Mouse (Mus musculus) adrenal gland (tissue): ENCODE measurements around the gene Ctcfl.
"Not testable (repeated sequence)": the region's sequence is repeated elsewhere in the genome, so short reads cannot be mapped to it uniquely, and the experiment has no call there.

Experiments
- intact Hi-C: fragments of 180-260 bp; cut with DNase I; formaldehyde crosslinking; loops from one replicate; pipeline ENCODE4 v1.15.1; 2025

Gene Ctcfl

DNA sequence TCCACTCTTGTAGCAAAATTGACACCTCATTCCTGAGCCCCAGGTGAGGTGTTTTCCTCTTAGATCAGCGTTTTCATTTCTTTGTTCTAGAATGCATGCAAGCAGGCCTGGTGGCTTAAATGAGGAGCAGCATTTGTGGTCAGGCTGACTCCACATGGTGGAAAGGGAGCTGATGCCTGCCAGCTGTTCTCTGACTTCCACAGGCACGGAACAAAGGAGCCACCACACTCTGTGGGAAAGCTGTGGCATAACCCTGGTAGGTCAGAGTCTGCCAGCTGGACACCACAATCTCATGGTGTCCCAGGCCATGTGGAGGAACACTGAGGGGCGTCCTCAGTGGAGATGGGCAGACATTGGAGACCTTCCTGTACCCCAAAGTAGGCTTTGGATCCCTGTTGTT lies 26.5 kb upstream of the Ctcfl start:
- intact Hi-C loops, result no loop called here

DNA sequence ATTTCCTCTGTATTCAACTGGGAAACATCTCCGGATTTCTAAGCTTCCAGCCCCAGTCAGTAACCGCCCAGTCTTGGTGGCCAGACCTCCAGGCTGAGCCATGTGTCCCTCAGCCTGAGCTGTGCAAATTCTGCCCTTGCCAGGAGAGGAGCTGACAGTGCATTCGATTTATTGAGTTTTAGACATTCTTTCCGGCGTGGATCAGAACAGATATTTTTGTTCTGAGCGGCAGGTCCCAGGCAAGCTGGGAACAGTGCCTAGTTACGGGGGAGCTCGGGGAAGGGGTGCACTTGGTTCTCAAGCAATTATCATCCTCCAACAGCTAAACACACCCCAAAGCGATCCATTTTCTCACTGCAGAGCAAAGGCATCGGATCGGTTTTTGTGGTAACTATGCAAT lies 24.3 kb upstream of the Ctcfl start:
- intact Hi-C loops, result no loop called here

DNA sequence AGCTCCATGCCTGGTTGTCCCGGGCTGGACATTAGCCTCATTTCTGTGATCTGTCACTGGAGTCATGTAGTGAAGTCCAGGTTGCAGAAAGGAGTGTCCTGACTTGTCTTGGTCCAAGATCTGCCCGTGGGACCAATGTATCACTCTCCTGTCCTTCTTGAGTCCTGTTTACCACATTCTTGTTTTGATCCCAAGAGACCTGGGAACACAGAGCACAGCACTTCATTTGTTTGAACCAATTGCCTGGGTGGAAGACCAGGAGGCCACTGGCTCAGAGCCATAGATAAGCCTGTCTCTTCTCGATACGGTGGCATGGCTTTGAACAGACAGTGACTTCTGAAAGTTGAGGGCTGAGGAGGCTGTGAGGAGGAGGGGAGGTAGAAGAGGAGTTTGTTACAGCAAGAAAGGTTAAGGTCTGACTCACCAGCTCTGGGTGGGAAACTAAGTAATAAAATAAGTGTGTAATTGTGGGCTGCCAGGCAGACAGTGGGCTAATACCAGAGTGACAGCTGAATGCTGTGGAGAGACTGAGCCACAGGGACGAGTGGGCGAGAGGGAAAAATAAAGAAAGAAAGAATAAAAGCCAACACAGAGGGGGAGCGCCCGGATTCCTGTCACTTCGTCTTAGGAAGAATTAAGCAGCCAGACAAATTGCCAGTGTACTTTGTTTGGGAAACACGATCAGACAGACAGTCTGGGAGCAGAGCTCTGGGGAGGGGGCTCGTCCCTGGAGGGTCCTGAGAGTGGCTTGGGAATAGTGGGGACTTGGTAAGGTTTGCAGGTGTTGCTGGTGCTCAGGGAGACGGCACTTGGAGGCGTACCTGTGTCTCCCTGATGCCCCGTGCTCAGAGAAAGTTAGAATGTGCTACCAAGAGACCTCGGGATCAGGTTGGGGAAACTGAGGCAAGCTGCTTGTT lies 19.3 kb upstream of the Ctcfl start:
- intact Hi-C loops, result no loop called here

DNA sequence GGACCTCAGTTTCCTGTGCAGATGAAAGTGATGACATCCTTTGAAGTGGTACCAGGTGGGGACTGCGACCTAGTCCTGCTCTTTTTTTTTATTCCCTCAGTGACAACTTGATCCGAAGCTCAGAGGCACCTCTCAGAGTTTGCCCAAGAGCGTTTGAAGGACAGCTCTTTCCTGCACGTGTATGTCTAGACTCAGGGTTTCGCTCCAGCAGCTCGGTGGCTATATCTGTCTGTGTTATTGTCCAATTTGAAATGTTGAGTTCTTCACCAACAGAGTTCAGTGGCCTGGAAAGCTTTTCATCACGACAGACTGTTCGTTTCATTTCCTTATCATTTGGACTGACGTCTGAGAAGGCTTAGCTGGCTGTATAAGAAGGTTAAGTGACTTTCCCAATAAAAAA lies 15.4 kb upstream of the Ctcfl start:
- intact Hi-C loops, result no loop called here

DNA sequence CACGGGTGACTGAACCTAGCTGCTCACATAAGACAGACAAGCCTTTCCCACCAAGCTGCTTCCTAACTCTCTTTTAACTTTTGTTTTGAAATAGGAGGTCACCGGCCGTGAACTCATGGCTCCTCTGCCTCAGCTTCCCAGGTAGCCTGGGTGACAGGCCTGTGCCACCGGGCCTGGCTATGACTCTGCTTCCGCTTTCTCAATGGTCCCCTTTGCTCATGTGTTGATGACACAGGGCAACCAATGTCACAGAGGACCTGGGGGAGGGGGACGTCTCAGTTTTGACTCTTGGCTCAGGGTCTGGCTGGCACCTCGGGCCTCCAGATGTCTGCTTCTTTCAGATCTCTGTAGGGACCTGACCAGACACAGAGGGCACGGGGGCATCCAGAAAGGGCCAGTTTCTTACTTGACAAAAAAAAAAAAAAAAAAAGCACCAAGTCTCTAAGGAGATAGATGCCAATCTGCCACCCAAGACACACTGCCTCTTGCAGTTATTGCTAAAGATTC lies 13.5 kb upstream of the Ctcfl start:
- intact Hi-C loops, result no loop called here

DNA sequence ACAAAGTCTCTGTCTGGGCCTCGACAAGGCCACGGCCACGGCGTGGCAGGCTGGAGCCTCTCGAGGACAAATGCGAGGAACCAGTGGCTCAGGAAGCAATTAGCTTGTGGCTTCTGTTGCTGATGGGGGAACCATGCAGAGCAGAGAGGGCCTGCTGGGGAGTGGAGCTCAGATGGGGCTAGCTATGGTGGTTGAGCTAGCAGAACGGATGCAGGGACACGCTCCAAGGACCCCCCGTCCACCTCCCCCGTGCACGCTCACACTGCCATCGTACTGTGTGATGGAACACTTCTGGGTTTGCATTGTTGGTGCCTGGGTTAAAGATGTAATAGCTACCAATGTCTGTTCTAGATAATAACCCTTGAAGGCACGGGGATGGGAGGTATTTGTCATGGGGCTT lies 12.9 kb upstream of the Ctcfl start:
- intact Hi-C loops, result no loop called here

DNA sequence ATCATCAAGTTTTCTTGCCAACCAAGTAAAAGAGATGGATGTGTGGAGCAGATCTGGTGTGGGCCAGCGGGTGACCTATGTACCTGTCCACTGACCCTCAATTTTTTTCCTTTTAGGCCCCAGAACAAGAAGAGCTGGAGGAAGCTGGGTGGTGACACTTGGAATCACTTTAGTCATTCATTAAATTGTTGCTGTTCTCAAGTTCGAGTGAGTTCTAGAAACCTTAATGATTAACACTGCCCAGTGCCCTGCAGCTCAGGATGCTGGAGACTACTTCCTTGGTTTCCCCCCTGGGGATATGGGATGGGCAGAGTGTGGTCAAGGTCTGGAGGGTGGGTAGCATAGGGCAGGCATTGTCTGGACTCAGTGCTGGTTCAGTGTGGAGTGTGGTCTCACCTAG lies 9.8 kb upstream of the Ctcfl start:
- intact Hi-C loops, result no loop called here

DNA sequence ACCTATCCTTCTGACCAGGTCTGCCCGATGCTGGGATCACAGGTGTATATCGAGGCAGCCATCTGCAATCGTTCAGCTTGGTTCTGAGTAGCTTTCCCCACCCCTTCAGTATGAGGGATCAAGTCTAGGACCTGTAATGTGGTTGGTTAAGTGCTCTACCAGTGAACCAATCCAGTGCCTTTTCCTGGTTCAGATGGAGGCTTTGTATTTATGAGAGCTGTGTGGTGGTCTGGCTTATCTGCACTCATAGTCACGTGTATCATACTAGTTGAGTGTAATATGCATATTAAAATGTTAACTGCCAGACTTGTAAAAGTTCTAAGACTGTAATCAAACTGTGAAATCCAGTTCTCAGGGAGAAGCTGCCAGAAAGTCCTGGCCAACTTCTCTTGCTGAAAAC lies 7.1 kb upstream of the Ctcfl start:
- intact Hi-C loops, result no loop called here

DNA sequence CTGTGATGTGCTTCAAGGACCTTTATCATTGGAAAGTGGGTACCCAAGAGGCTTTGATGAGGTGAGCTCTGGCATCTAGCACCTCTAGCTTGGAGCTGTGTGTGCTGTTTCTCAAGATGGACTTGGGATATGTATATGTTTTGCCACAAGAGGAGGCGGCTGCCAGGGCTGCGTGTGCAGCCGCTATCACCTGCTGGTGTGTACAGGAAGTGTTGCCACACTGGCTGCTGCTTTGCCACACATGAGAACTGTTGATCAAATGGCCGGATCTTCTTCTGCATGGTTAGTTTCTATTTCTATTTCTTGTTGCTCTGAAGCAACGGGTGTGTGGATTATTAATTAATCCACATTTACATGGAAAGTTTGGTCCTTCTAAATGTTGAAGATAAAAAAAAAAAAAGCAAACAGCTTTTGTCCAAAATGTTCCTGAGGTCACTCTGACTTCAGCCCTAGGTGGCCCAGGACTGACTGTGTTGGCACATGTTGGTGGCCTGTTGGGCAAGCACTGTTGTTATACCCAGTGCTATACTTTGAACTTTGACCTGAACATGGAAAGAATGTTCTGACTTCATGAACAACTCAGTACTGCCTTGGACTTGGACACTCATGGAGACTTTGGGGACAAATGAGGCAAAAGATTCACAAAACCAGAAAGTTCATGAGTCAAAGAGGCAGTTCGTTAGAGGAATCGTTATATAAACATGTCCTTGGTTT lies 4.9 kb upstream of the Ctcfl start:
- intact Hi-C loops, result no loop called here

DNA sequence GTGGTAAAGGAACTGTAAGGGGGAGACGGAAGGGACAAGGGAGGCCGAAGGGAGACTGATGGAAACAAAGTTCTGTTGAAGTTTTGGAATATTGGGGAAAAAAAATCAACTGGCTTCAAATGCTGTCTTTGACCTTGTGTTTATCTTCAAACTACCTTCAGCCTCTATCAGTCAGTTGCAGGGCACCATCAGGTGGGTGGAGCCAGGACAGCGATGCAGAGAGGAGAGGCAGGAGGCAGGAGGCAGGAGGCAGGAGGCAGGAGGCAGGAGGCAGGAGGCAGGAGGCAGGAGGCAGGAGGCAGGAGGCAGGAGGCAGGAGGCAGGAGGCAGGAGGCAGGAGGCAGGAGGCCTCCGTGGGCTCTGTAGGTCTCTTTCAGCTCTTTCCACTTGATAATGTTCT lies 792 bp upstream of the Ctcfl start:
- intact Hi-C loops, result not testable (repeated sequence)

DNA sequence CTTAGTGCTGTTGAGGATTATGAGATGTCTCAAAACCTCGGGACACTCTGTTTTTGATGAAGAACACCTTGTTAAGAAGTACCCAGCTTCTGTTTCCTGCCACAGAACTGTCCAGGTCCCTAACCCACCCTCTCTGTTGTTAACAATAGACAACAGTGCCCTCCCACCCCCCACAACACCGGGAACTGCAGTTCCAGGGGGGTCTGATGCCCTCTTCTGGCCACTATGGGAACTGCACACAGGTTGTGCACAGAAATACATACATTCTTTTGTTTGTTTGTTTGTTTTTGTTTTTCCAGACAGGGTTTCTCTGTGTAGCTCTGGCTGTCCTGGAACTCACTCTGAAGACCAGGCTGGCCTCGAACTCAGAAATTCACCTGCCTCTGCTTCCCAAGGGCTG lies 5.5 kb downstream of the Ctcfl start:
- intact Hi-C loops, result not testable (repeated sequence)

DNA sequence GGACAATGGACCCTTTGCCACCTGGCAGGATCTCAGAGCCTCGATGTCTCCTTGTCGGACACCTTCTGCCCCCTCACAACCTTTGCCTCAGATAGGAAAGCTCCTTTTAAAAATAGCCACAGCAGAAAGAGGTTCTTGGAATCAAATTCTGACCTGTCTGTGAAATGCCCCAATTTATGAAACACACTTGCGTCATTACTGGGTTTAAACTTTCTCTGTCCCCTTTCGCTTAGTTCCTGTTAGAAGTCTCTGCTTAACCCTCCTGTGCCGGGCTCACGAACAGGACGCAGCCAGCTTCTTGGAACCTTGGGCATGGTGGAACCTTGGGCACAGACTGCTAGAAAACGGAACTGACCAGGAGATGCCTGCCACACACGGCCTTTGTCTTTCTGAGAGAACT lies 8.8 kb downstream of the Ctcfl start:
- intact Hi-C loops, result no loop called here

DNA sequence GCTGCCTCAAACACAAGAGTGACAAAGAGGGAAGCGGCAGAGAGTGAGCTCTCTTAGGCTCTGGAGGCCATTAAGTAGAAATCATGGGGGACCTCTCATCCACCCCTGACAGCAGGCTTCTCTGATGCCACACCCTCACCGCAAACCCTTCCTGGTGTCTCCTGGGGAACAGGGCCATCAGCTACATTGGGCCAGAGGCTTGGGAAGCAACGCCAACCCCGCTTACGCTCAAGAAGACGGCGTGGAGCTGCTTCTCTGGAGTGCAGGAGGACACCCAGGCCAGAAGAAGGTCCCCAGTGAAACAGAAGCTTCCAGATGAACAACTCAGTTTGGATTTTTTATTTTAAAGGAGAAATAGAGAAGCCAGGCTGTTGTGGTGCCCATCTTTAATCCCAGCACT lies 9.8 kb downstream of the Ctcfl start:
- intact Hi-C loops, result loop anchor here (5.0 to 10.0 kb wide), 2 partner anchors 53 to 345 kb away; no protein-coding TSS in a partner anchor

DNA sequence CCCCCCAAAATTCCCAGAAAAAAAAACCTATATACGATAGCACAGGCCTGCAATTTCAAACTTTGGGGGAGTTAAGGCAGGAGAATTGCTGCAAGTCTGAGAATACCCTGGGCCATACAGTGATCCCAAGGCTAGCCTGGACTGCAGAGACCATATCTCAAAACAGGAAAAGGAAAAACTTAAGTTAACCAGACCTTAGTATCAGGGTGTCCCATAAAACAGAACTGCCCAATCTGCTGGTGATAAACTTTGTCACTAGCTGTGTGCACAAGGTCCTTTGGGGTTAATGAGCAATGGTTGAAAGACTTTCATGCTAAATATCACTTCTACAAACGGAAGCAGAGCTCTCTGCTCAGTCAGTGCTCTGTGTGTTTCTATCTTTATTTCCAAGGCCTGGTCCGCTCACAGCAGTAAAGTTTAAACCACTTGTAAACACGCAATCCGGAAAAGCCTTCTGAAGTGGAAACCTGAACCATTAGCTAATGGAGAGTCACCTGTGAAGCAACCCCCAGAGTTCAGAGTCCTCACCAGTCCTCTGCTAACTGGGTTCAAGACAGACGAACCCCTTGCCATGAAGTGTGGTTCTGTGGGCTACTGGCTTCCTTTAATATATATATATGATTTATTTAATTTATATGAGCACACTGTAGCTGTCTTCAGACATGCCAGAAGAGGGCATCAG lies 10.7 kb downstream of the Ctcfl start:
- intact Hi-C loops, result loop anchor here (1.0 to 10.0 kb wide), 3 partner anchors 54 to 346 kb away; no protein-coding TSS in a partner anchor

DNA sequence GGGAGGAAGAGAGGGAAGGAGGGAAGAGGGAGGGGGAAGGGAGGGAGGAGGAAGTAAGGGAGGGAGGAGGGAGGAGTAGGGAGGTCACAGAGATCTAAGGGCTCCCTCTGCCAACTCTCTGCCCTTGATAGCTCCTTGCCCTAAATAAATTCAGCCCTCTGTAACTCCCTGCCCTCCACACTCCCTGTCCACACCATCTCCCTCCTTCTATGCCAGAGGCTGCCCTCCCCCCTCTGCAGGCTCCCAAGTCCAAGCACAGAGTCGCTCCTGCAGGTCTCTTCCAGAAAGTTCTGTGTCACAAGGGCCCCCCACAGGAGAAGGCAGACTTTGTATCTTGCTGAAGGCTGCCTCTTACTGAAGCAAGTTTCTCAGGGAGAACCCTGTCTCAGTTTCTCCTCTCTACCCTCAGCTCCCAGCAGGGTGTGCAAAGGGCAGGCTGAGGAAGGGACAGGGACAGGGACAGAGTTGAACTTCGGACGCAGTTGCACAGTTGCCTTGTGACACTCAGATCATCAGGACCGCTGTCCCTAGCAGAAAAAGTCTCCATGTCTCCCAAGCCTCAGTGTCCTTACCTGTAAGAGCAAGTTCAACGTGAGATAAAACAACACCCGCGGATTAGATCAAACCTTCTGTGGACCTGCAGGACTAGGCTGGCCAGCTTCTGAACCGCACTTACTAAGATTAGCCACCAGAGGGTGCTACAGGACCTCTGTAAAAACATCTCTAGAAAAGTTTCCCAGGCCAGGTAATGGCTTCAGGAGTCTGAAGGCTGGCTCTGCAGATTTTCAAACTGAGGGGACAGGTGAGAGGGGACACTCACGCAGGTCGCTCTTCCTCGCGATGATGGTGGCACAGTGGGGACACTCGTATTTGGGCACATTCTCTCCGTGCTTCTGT lies 12.2 kb downstream of the Ctcfl start:
- intact Hi-C loops, result loop anchor here (2.0 to 10.0 kb wide), 3 partner anchors 55 to 456 kb away; no protein-coding TSS in a partner anchor

DNA sequence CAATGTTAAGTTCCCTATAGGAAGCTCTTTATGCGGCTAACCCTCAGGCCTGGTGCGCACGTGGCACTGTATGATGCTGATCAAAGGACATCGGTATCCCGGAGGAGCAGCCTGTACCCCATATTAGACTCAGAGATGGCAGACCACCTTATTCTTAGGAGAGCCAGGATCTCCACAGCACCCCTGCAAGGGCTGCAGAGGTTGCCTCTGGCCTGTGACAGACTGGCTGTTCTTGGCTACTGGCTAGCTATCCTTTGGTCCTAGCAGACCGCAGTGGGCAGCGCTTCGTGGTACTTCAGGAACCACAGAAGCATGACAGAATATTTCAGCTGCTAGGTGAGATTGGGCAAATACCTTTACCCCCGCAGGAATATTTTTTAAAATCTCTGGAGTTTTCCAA lies 12.9 kb downstream of the Ctcfl start:
- intact Hi-C loops, result loop anchor here (2.0 to 10.0 kb wide), 3 partner anchors 56 to 456 kb away; no protein-coding TSS in a partner anchor

DNA sequence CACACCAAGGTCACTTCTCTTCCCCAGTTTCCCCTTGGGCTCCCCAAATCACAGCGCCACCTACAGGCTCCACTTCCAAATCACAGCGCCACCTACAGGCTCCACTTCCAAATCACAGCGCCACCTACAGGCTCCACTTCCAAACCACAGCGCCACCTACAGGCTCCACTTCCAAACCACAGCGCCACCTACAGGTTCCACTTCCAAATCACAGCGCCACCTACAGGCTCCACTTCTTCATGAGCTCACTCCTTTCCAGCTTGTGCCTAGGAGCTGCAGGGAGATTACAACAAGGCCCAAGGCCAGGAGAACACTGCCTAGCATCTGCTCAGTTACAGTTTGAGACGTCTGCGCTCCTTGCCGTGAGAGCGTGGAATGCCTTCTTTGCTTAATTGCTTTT lies 22.0 kb downstream of the Ctcfl start:
- intact Hi-C loops, result not testable (repeated sequence)

DNA sequence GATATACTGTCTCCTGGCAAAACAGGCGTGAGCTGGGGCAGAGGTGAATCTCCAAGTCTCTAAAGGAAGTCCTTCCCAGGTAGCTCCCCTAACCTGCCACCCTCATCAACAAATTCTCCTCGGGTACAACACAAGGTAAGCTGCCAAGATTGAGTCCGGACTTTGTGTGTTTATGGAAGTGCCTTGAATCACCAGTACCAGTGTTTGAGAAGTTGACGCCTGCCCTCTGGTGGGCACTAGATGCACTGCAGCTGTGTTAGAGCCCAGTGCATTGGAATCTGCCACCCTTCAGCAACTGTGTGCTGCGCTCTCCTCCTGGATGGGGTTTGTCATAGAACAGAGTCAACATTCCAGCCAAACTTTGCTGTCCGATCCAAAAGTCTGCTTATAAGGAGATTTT lies 29.9 kb downstream of the Ctcfl start:
- intact Hi-C loops, result loop anchor here (1.0 to 5.0 kb wide), 2 partner anchors 90 to 257 kb away; no protein-coding TSS in a partner anchor

DNA sequence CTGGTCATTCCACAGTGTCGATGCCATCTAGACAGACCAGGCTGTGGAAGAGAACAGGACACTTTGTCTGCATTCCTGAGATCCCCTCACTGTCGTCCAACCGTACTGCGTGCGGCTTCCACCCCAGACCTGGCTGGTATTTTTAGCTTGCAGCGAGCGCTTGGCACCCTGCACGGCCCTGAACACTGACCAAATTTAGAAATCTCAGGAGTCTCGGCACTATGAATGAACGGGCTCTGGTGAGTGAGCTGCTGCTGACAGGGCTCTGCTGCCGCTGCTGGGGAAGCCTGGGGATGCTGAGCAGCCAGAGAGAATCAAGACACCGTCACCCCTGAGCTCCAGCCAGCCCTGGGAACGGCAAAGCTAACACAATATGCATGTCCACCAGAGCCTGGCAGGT lies 31.9 kb downstream of the Ctcfl start:
- intact Hi-C loops, result loop anchor here (5.0 kb wide), 1 partner anchor 255 kb away; no protein-coding TSS in a partner anchor

DNA sequence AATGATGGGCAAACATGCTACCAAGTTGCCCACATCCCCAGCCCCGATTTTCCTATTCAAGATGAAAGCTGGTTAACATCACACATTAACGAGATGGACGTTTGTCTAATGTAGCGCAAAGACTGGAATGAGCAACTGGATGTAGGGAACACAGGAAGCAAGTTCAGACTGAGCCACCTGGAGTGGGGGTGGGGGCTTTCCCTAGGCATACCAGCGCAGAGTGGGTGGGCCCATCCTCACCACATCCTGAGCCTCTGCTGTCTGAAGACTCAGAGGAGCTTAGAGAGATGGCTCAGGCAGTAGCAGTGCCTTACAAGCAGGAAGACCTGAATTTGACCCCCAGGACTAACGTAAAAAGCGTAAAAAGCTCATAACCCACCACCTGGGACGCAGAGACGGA lies 33.6 kb downstream of the Ctcfl start:
- intact Hi-C loops, result loop anchor here (5.0 kb wide), 1 partner anchor 253 kb away; no protein-coding TSS in a partner anchor
